Mouse (Mus musculus): ENCODE data around the gene Lrrc56.

GRCm38 (mm10) chr7:141191796-141192685, 1.9 kb upstream of the Lrrc56 start:
- TF ChIP-seq CTCF (IDR thresholded peaks at IDR 0.05; ENCODE audit: low read depth), result no peak
- TF ChIP-seq EP300 (IDR thresholded peaks at IDR 0.05; ENCODE audit: low read depth), result no peak

All from heart, postnatal 0 days (tissue).